Mouse (Mus musculus): Measurements from ENCODE around the gene Fam129b. TPM values are rescaled to one million over a fixed set of nuclear protein-coding genes. Genes with fewer than 3 reads are reported as not detected.
A peak's percentile ranks its signal among the peaks of the same experiment; 100 is the strongest.

Fam129b gene
- total and polyA plus RNA-seq, 3 experiments: 0.53 to 20.7 (median 1.5) TPM

DNA sequence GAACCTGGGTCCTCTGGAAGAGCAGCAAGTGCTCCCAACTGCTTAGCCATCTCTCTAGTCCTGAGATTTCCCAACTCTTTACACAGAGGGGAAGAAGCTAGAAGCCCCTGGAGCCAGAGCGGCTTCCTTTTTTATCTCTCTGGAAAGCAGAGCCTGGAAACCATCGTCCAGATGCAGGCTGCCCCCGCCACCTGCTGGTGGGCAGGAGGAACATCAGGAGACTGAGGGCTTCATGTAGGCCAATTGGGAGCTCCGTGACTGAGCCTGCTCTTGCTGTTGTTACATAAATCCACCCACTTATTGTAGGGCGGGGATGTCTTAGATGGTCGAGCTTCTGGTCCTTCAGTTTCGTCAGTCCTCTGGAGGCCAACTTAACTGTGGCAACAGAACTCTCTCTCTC lies 18.3 kb upstream of the Fam129b start:
- H3K4me3 ChIP-seq (ENCODE audit: low read depth, low read length): no peak overlapping the region
- TF ChIP-seq POLR2AphosphoS5 (IDR thresholded peaks at IDR 0.05; ENCODE audit: insufficient replicate concordance, low read depth, low read length) (no peak), GATA1 (IDR thresholded peaks at IDR 0.05; ENCODE audit: borderline replicate concordance, low read length) (no peak), CTCF (IDR thresholded peaks at IDR 0.05; ENCODE audit: low read depth, low read length) (peak; percentile 90), TAL1 (conservative IDR thresholded peaks at IDR 0.05; ENCODE audit: low read depth, low read length) (no peak)
- H3K4me1 ChIP-seq (ENCODE audit: insufficient read depth, low read depth, low read length): peaks cover 11% of the 10 kb centered on the region; the same call in 1 of the 2 replicates
- DNase-seq (ENCODE audit: low spot score): peak; percentile 63
- H3K27me3 ChIP-seq (ENCODE audit: insufficient read depth, low read length): peaks cover 34% of the 10 kb centered on the region
- H3K9me3 ChIP-seq (replicated peaks): no peaks in the 10 kb centered on the region
- H3K36me3 ChIP-seq (replicated peaks): no peaks in the 10 kb centered on the region
- ATAC-seq (ENCODE audit: extremely low read depth, insufficient number of reproducible peaks, low FRiP score, poor library complexity, severe bottlenecking): 0 out of 2 replicates have a peak, but pooled peaks have one; percentile 15

DNA sequence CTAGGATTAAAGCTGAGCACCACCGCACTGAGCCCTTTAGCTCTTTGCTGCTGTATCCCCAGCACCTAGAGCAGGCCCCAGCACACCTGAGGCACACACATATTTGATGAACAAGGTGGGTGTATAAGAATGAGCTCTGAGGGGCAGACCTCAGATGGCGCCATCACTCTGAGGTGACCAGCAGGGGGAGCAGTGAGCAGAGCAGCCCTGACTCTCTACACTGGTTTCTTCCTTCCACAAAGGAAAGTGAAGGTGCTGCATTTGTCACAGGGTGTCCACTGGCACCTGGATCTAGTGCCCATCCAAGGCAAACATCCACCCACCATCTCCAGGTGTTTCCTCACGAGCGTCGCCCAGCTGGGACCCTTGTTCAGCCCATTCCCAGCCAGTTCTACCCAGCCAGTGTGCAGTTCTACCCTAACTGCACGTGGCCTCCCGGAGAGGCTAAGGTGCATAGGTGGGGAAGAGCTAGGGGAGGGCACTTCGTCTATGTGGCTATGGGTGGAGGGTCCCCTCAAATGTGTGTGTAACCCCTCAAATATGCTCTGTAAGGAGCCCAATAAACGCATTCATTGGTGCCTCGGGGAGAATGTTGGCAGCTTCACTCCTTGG lies 16.8 kb upstream of the Fam129b start:
- TF ChIP-seq POLR2AphosphoS5 (IDR thresholded peaks at IDR 0.05; ENCODE audit: insufficient replicate concordance, low read depth, low read length): no peak
- peak; percentile 93 for TF ChIP-seq CTCF (IDR thresholded peaks at IDR 0.05; ENCODE audit: low read depth, low read length)
- no peak overlapping the region for H3K4me3 ChIP-seq (ENCODE audit: low read depth, low read length)
- H3K36me3 ChIP-seq (replicated peaks): no peaks in the 10 kb centered on the region
- DNase-seq (ENCODE audit: low spot score) (peak; percentile 38), ATAC-seq (ENCODE audit: extremely low read depth, insufficient number of reproducible peaks, low FRiP score, poor library complexity, severe bottlenecking) (no peak)
- peaks cover 9% of the 10 kb centered on the region; the same call in 1 of the 2 replicates for H3K4me1 ChIP-seq (ENCODE audit: insufficient read depth, low read depth, low read length)
- no peaks in the 10 kb centered on the region for H3K9me3 ChIP-seq (replicated peaks)
- peaks cover 33% of the 10 kb centered on the region for H3K27me3 ChIP-seq (ENCODE audit: insufficient read depth, low read length)

DNA sequence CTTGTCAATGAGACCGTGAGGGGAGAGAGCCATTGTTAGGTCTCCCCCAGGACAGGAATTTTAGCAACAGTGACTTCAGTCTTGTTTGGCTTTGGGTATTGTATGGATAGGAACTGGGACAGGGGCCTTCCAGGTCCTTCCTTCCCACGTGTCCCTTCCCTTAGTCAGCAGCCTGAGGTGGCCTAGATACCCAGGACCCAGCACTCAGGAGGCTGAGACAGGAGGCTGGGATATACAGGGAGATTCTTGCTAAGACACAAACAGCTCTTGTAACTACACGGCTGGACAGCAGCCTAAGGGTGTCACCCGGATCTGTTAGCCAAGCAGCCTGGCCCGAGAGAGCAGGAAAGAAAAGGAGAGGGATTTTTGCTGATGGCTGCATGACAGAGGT lies 16.3 kb upstream of the Fam129b start:
- Histone ChIP-seq H3K4me1 (ENCODE audit: insufficient read depth, low read depth, low read length) (peaks cover 6% of the 10 kb centered on the region; the same call in 1 of the 2 replicates), H3K9me3 (replicated peaks) (no peaks in the 10 kb centered on the region), H3K27me3 (ENCODE audit: insufficient read depth, low read length) (peaks cover 33% of the 10 kb centered on the region), H3K4me3 (ENCODE audit: low read depth, low read length) (no peak overlapping the region), H3K36me3 (replicated peaks) (no peaks in the 10 kb centered on the region)
- no peak for DNase-seq (ENCODE audit: low spot score)
- ATAC-seq (ENCODE audit: extremely low read depth, insufficient number of reproducible peaks, low FRiP score, poor library complexity, severe bottlenecking): no peak
- no peak for TF ChIP-seq CTCF (IDR thresholded peaks at IDR 0.05; ENCODE audit: low read depth, low read length)
- TF ChIP-seq POLR2AphosphoS5 (IDR thresholded peaks at IDR 0.05; ENCODE audit: insufficient replicate concordance, low read depth, low read length): no peak
- no peak for TF ChIP-seq TAL1 (conservative IDR thresholded peaks at IDR 0.05; ENCODE audit: low read depth, low read length)
- TF ChIP-seq GATA1 (IDR thresholded peaks at IDR 0.05; ENCODE audit: borderline replicate concordance, low read length): no peak
- TF ChIP-seq GATA2 (IDR thresholded peaks at IDR 0.05; ENCODE audit: borderline replicate concordance, low read depth, low read length): no peak

DNA sequence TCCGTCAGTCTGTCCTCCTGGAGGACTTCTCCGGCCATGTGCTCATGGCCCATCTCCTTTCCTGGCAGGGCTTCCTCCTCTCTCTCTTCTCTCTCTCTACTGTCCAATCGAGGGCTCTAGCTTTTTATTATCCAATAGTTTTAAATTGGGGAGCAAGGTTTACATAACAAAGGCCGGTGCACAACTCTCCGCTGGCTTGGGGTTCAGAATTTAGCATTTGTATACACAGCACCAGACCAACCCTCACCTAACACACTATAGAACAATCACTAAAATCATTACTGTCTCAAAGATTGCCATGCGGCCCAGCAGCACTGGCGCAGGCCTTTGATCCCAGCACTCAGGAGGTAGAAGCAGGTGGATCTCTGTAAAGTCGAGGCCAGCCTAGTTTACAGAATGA lies 15.1 kb upstream of the Fam129b start:
- H3K9me3 ChIP-seq (replicated peaks): no peaks in the 10 kb centered on the region
- no peak overlapping the region for H3K4me3 ChIP-seq (ENCODE audit: low read depth, low read length)
- H3K27me3 ChIP-seq (ENCODE audit: insufficient read depth, low read length): peaks cover 36% of the 10 kb centered on the region
- no peak for TF ChIP-seq GATA2 (IDR thresholded peaks at IDR 0.05; ENCODE audit: borderline replicate concordance, low read depth, low read length)
- no peak for TF ChIP-seq CTCF (IDR thresholded peaks at IDR 0.05; ENCODE audit: low read depth, low read length)
- TF ChIP-seq GATA1 (IDR thresholded peaks at IDR 0.05; ENCODE audit: borderline replicate concordance, low read length): no peak
- TF ChIP-seq POLR2AphosphoS5 (IDR thresholded peaks at IDR 0.05; ENCODE audit: insufficient replicate concordance, low read depth, low read length): no peak
- TF ChIP-seq TAL1 (conservative IDR thresholded peaks at IDR 0.05; ENCODE audit: low read depth, low read length): no peak
- H3K4me1 ChIP-seq (ENCODE audit: insufficient read depth, low read depth, low read length): peaks cover 3% of the 10 kb centered on the region; the same call in 1 of the 2 replicates
- no peaks in the 10 kb centered on the region for H3K36me3 ChIP-seq (replicated peaks)
- no peak for DNase-seq (ENCODE audit: low spot score)
- ATAC-seq (ENCODE audit: extremely low read depth, insufficient number of reproducible peaks, low FRiP score, poor library complexity, severe bottlenecking): no peak

DNA sequence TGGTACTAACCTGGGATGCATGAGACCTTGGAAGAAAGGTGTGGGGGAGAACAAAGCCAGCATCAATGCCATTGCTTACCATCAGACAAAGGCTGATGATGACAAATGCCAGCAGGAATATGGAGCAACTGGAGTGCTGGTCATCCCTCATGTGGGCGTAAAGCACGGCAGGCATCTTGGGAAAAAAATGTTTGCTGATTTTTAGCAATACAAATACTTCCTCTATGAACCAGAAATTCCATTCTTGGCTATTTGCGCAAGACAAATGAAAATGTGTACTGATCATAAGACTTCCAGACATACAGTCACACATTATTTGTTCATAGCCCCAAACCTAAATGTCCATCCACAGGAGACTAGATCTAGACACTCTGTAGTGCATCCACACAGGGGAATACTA lies 12.6 kb upstream of the Fam129b start:
- Histone ChIP-seq H3K27me3 (ENCODE audit: insufficient read depth, low read length) (peaks cover 39% of the 10 kb centered on the region), H3K9me3 (replicated peaks) (no peaks in the 10 kb centered on the region), H3K4me3 (ENCODE audit: low read depth, low read length) (no peak overlapping the region), H3K36me3 (replicated peaks) (no peaks in the 10 kb centered on the region), H3K4me1 (ENCODE audit: insufficient read depth, low read depth, low read length) (no peaks in the 10 kb centered on the region)
- ATAC-seq (ENCODE audit: extremely low read depth, insufficient number of reproducible peaks, low FRiP score, poor library complexity, severe bottlenecking): no peak
- TF ChIP-seq POLR2AphosphoS5 (IDR thresholded peaks at IDR 0.05; ENCODE audit: insufficient replicate concordance, low read depth, low read length) (no peak), TAL1 (conservative IDR thresholded peaks at IDR 0.05; ENCODE audit: low read depth, low read length) (no peak), GATA1 (IDR thresholded peaks at IDR 0.05; ENCODE audit: borderline replicate concordance, low read length) (no peak), CTCF (IDR thresholded peaks at IDR 0.05; ENCODE audit: low read depth, low read length) (no peak), GATA2 (IDR thresholded peaks at IDR 0.05; ENCODE audit: borderline replicate concordance, low read depth, low read length) (no peak)
- DNase-seq (ENCODE audit: low spot score): no peak

DNA sequence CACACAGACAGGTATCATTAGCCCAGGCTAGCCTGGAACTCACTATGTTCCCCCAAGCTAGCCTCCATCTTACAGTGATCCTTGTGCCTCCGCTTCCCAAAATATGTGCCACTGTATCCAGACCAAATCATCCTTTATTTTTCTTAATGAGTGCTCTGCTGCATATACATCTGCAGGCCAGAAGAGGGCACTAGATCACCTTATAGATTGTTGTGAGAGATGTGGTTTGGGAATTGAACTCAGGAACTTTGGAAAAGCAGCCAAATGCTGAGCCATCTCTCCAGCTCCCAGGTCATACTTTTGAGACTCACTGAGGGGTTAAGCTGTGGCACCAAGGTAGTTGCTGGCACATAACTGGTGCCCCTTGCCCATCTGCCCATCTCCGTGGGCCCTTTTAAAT lies 11.2 kb upstream of the Fam129b start:
- H3K36me3 ChIP-seq (replicated peaks): no peaks in the 10 kb centered on the region
- peaks cover 2% of the 10 kb centered on the region; the same call in 1 of the 2 replicates for H3K4me1 ChIP-seq (ENCODE audit: insufficient read depth, low read depth, low read length)
- H3K9me3 ChIP-seq (replicated peaks): no peaks in the 10 kb centered on the region
- no peak overlapping the region for H3K4me3 ChIP-seq (ENCODE audit: low read depth, low read length)
- H3K27me3 ChIP-seq (ENCODE audit: insufficient read depth, low read length): peaks cover 38% of the 10 kb centered on the region
- no peak for ATAC-seq (ENCODE audit: extremely low read depth, insufficient number of reproducible peaks, low FRiP score, poor library complexity, severe bottlenecking)
- no peak for DNase-seq (ENCODE audit: low spot score)
- TF ChIP-seq CTCF (IDR thresholded peaks at IDR 0.05; ENCODE audit: low read depth, low read length) (peak; percentile 47), TAL1 (conservative IDR thresholded peaks at IDR 0.05; ENCODE audit: low read depth, low read length) (no peak)

Measured in G1E (cell line).